In genomic region chr2:173023371-173023851, GRCm38 (mm10) we compare ENCODE assay signal across 9 mouse cellular contexts. TPM values are rescaled to one million over a fixed set of nuclear protein-coding genes. Genes with fewer than 3 reads are reported as not detected.
A peak's percentile ranks its signal among the peaks of the same experiment; 100 is the strongest.
DNase-seq lines count a peak whose midpoint lies in the region; ATAC-seq lines count a peak whose summit lies in the region.
"Had no signal": no experiment of that assay in that cellular context is flagged by ENCODE, and none has a peak within 500 bp of the region (broad histone marks: within the 10 kb centered on the region; RNA-seq: fewer than 3 reads in every experiment).

No protein-coding gene starts in this region.

- ATAC-seq in hindbrain, embryonic 13.5 days (ENCODE audit: low FRiP score): no peak
- no peak for ATAC-seq in midbrain, embryonic 12.5 days (ENCODE audit: low FRiP score, low read depth)

- DNase-seq in heart, adult 11 months: peak; percentile 90
- DNase-seq in heart, postnatal 14 days: no peak
- peak; percentile 86 for DNase-seq in T-cell, adult 2 months (ENCODE audit: low spot score)
- no peak for DNase-seq in layer of hippocampus, adult 9-10 months (ENCODE audit: low spot score)
- DNase-seq in embryo, embryonic 9.5 days (ENCODE audit: extremely low spot score): no peak
- DNase-seq in gastrocnemius, postnatal 36 days: no peak

- H3K4me1 ChIP-seq in hindbrain, embryonic 13.5 days (replicated peaks): peaks cover 77% of the 10 kb centered on the region
- peaks cover 64% of the 10 kb centered on the region for H3K4me1 ChIP-seq in midbrain, embryonic 12.5 days

- H3K4me3 ChIP-seq in hindbrain, embryonic 13.5 days: peak overlapping the region; percentile 75
- peak overlapping the region; percentile 84 for H3K4me3 ChIP-seq in midbrain, embryonic 12.5 days

- no peak overlapping the region for H3K27ac ChIP-seq in hindbrain, embryonic 13.5 days
- no peak overlapping the region for H3K27ac ChIP-seq in midbrain, embryonic 12.5 days (replicated peaks)

- H3K9me3 ChIP-seq in hindbrain, embryonic 13.5 days: no peaks in the 10 kb centered on the region
- no peaks in the 10 kb centered on the region for H3K9me3 ChIP-seq in midbrain, embryonic 12.5 days

- H3K4me2 ChIP-seq in hindbrain, embryonic 13.5 days: peak overlapping the region; percentile 91
- H3K4me2 ChIP-seq in midbrain, embryonic 12.5 days (replicated peaks): peak overlapping the region; percentile 91

- H3K9ac ChIP-seq in hindbrain, embryonic 13.5 days: peak overlapping the region; percentile 85
- peak overlapping the region; percentile 76 for H3K9ac ChIP-seq in midbrain, embryonic 12.5 days (replicated peaks)

- H3K27me3 ChIP-seq in hindbrain, embryonic 13.5 days: peaks cover 29% of the 10 kb centered on the region
- peaks cover 29% of the 10 kb centered on the region for H3K27me3 ChIP-seq in midbrain, embryonic 12.5 days

- peaks cover 9% of the 10 kb centered on the region; the same call in 1 of the 2 replicates for H3K36me3 ChIP-seq in hindbrain, embryonic 13.5 days
- peaks cover 33% of the 10 kb centered on the region for H3K36me3 ChIP-seq in midbrain, embryonic 12.5 days

- intact Hi-C loops in heart, postnatal 14 days (cut with DNase I): loop anchor here (1.0 kb wide), 1 partner anchor 58 kb away; no protein-coding TSS in a partner anchor
- intact Hi-C loops in gastrocnemius, postnatal 36 days (cut with DNase I): no loop called here

- WGBS in hindbrain, embryonic 13.5 days: 89% methylated on average over 7 of the region's 7 CpGs
- WGBS in midbrain, embryonic 12.5 days: 84% methylated on average over 7 of the region's 7 CpGs

RNA-seq across cellular contexts. Expression of gene Rbm38, which starts 3.1 kb away (rescaled TPM):
- 100 to 1,000 TPM; 198 to 232 TPM for total RNA-seq in heart, postnatal 14 days (2021)
- 20.6 and 22.1 TPM in 2 replicates for polyA plus RNA-seq in hindbrain, embryonic 13.5 days (2015; fragmentation: Nextera tagmentation; extraction: Ambion mirVana)
- polyA plus RNA-seq in midbrain, embryonic 12.5 days (2016; fragmentation: Nextera tagmentation; extraction: Ambion mirVana): 58.0 and 61.4 TPM in 2 replicates
- total RNA-seq in gastrocnemius, postnatal 36 days (2021): 100 to 1,000 TPM; 180 to 220 TPM

RNA-seq across cellular contexts. Expression of gene Rae1, which starts 23.5 kb away (rescaled TPM):
- total RNA-seq in heart, postnatal 14 days (2021): 10 to 100 TPM; 29.6 to 32.7 TPM
- 118 and 120 TPM in 2 replicates for polyA plus RNA-seq in hindbrain, embryonic 13.5 days (2015; fragmentation: Nextera tagmentation; extraction: Ambion mirVana)
- 122 and 126 TPM in 2 replicates for polyA plus RNA-seq in midbrain, embryonic 12.5 days (2016; fragmentation: Nextera tagmentation; extraction: Ambion mirVana)
- total RNA-seq in gastrocnemius, postnatal 36 days (2021): 10 to 100 TPM; 11.4 to 12.8 TPM

RNA-seq across cellular contexts. Expression of gene Spo11, which starts 45.9 kb away (rescaled TPM):
- under 1 TPM; 0.07 to 0.93 TPM for total RNA-seq in heart, postnatal 14 days (2021)
- polyA plus RNA-seq in hindbrain, embryonic 13.5 days (2015; fragmentation: Nextera tagmentation; extraction: Ambion mirVana): 0.79 and 0.87 TPM in 2 replicates
- polyA plus RNA-seq in midbrain, embryonic 12.5 days (2016; fragmentation: Nextera tagmentation; extraction: Ambion mirVana): 0.59 and 0.82 TPM in 2 replicates
- under 1 TPM in 1 of 2 experiments, not detected in 1; 0.51 TPM for total RNA-seq in gastrocnemius, postnatal 36 days (2021)
- polyA plus RNA-seq: C2C12 had no signal

Comparison
In these comparisons a context has a peak if more than half of its experiments do, and no peak if none do; other contexts are left out.
1. DNase-seq: peak in heart, adult 11 months (single experiment) and T-cell, adult 2 months (single experiment); none in heart, postnatal 14 days (0 of 2), layer of hippocampus, adult 9-10 months (single experiment), embryo, embryonic 9.5 days (single experiment) and gastrocnemius, postnatal 36 days (0 of 2).